Mouse (Mus musculus) ES-Bruce4 (cell line): ENCODE measurements around the gene BC004004.

Source experiments
- CTCF ChIP-seq: IDR thresholded peaks from one replicate; pipeline ENCODE4 v1.8.1; 2011; ENCODE audit warnings: low read depth, low read length
- EP300 ChIP-seq: IDR thresholded peaks from 2 replicates; pipeline ENCODE4 v1.6.1; 2011; ENCODE audit warnings: low read depth, low read length; ENCODE audit not compliant: insufficient read depth
- POLR2A ChIP-seq: IDR thresholded peaks from one replicate; pipeline ENCODE4 v1.8.1; 2011; ENCODE audit warnings: low read length; ENCODE audit not compliant: insufficient read depth

DNA sequence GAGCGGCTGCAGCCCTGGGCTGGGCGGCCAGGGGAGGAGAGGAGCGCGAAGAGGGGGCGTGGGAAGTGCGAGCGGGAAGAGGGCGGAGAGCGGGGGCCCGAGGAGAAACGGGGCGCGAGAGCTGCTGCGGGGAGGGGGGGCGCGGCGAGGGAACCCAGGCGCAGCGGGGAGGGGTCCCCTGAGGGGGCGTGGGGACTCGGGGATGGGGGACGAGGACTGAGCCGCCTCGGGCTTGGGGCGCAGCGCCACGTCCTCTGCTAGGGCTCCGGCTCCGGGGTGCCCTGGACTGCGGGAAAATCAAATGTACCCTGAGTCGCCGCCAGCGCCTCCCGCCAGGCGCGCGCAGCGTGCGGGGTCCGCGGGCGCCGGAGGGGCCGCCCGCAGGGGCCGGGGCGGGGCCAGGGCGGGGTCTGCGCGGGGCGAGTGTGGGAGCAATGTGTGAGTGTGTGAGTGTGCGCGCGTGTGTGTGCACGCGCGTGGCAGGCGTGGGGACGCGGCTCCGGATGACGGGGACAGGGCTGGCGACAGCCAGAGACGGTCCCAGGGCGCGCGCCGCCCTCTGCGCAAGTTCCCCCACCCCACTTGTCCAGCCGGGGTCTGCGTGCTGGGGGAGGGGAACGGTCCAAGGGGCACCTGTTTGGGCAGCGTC lies 30.7 kb upstream of the BC004004 start, which contains the start of gene Cpne5:
- TF ChIP-seq POLR2A: no peak
- no peak for TF ChIP-seq EP300
- TF ChIP-seq CTCF: no peak
